Mouse (Mus musculus) midbrain, embryonic 15.5 days (tissue): ENCODE results near the gene Slc25a26. TPM values are rescaled to one million over a fixed set of nuclear protein-coding genes. Genes with fewer than 3 reads are reported as not detected.
"Not testable (repeated sequence)": the region's sequence is repeated elsewhere in the genome, so short reads cannot be mapped to it uniquely, and the experiment has no call there.

Experiments used
- ATAC-seq: fragments of 200-750 bp; cut with Nextera tagmentation; replicated peaks from 2 replicates; pipeline ENCODE4 v1.8.0; 2017; ENCODE audit warnings: moderate TSS enrichment
- H3K27ac ChIP-seq: fragments of 300-500 bp; sonication (generic); 2 replicates; pipeline ENCODE4 v1.5.1; 2015; ENCODE audit warnings: mild to moderate bottlenecking, inconsistent platforms
- H3K27me3 ChIP-seq: fragments of 300-500 bp; sonication (generic); replicated peaks from 2 replicates; pipeline ENCODE4 v1.6.1; 2015; ENCODE audit warnings: inconsistent platforms
- H3K36me3 ChIP-seq: fragments of 300-500 bp; sonication (generic); replicated peaks from 2 replicates; pipeline ENCODE4 v1.6.1; 2015; ENCODE audit warnings: inconsistent platforms
- H3K4me1 ChIP-seq: fragments of 300-500 bp; sonication (generic); 2 replicates; pipeline ENCODE4 v1.6.1; 2015; ENCODE audit warnings: inconsistent platforms
- H3K4me2 ChIP-seq: fragments of 300-500 bp; sonication (generic); 2 replicates; pipeline ENCODE4 v1.6.1; 2015; ENCODE audit warnings: inconsistent platforms, mild to moderate bottlenecking, moderate library complexity
- H3K4me3 ChIP-seq: fragments of 300-500 bp; sonication (generic); 2 replicates; pipeline ENCODE4 v1.5.1; 2015; ENCODE audit warnings: mild to moderate bottlenecking, inconsistent platforms
- H3K9ac ChIP-seq: fragments of 300-500 bp; sonication (generic); 2 replicates; pipeline ENCODE4 v1.6.1; 2015; ENCODE audit warnings: mild to moderate bottlenecking, inconsistent platforms
- H3K9me3 ChIP-seq: fragments of 300-500 bp; sonication (generic); 2 replicates; pipeline ENCODE4 v1.6.1; 2016; ENCODE audit warnings: inconsistent platforms
- WGBS: fragments of 180-500 bp; shearing (Covaris S2); methylation state at CpG from one replicate; pipeline ENCODE4 v1.1.7; 2015; ENCODE audit warnings: mixed read lengths; 5-methylcytosine and 5-hydroxymethylcytosine counted together
- polyA plus RNA-seq: library from polyadenylated mRNA; unstranded; fragments of >200 nt; fragmentation: Nextera tagmentation; extraction: Ambion mirVana; gene quantifications from 2 replicates; pipeline ENCODE4 v1.2.1, GENCODE M21; 2015

Gene Slc25a26
- polyA plus RNA-seq, 1 experiment from 2014 or later, result 8.4 TPM

DNA sequence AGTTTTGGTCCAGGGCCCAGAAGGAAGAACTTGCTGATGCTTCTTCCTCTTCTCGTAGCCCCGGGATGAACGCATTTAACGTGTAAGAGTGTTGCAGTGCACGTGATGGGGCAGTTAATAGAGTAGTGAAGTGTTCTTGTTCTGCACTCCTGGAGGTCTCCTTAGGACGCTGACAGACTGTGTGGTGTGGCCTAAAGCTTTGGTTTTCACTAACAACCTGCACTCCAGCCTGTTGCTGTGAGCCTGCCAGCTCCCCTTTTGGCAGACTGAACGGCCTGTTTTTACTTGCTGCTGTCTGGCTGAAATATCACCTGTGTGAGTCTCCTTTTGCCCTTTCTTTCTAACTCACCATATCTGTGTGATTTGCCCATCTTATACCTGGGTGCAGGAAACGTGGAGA is 36.3 kb downstream of the Slc25a26 start:
- 72% methylated on average over 8 of the region's 8 CpGs for WGBS

GRCm38 (mm10) chr6:94537652-94538051 is 37.5 kb downstream of the Slc25a26 start:
- H3K27me3 ChIP-seq, result no peaks in the 10 kb centered on the region
- no peaks in the 10 kb centered on the region for H3K9me3 ChIP-seq
- no peak overlapping the region for H3K4me2 ChIP-seq
- 87% methylated on average over 1 of the region's 1 CpGs for WGBS
- ATAC-seq, result no peak
- no peak overlapping the region for H3K27ac ChIP-seq
- 0 out of 2 replicates have a peak, but pooled peaks cover 10% of the 10 kb centered on the region for H3K4me1 ChIP-seq
- H3K36me3 ChIP-seq, result no peaks in the 10 kb centered on the region
- no peak overlapping the region for H3K9ac ChIP-seq
- H3K4me3 ChIP-seq, result no peak overlapping the region

More for the DNA sequence above, 36.3 kb downstream of the Slc25a26 start:
- Histone ChIP-seq H3K9ac (no peak overlapping the region), H3K4me3 (no peak overlapping the region), H3K36me3 (no peaks in the 10 kb centered on the region), H3K27me3 (no peaks in the 10 kb centered on the region), H3K9me3 (no peaks in the 10 kb centered on the region), H3K4me1 (0 out of 2 replicates have a peak, but pooled peaks cover 10% of the 10 kb centered on the region), H3K4me2 (no peak overlapping the region), H3K27ac (no peak overlapping the region)
- ATAC-seq, result no peak

- no peak overlapping the region for H3K4me2 ChIP-seq
- no peak overlapping the region for H3K4me3 ChIP-seq
- H3K9me3 ChIP-seq, result no peaks in the 10 kb centered on the region
- H3K4me1 ChIP-seq, result 0 out of 2 replicates have a peak, but pooled peaks cover 10% of the 10 kb centered on the region
- no peaks in the 10 kb centered on the region for H3K27me3 ChIP-seq
- no peak for ATAC-seq
- WGBS, result 65% methylated on average over 3 of the region's 3 CpGs
- no peaks in the 10 kb centered on the region for H3K36me3 ChIP-seq
- H3K9ac ChIP-seq, result no peak overlapping the region
- H3K27ac ChIP-seq, result no peak overlapping the region
Observed at GRCm38 (mm10) chr6:94540090-94540489, 40.0 kb downstream of the Slc25a26 start.

DNA sequence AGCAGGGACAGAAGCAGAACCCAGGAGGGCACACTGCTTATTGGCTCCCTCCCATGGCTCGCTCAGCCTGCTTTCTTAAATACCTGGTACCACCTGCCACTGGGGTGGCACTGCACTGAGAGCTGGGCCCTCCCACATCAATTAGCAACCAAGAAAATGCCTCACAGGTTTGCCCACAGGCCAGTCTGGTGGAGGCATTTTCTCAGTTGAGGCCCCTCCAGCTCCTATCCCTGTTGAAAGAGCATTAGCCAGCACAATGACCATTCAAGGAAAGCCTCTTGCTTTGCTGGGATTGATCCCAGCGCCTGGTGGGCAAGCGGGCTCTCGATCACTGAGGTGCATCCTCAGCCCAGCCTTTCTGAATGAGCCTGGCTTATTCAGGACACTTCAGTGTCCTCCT is 40.5 kb downstream of the Slc25a26 start:
- 0 out of 2 replicates have a peak, but pooled peaks cover 10% of the 10 kb centered on the region for H3K4me1 ChIP-seq
- H3K9ac ChIP-seq, result no peak overlapping the region
- H3K36me3 ChIP-seq, result no peaks in the 10 kb centered on the region
- H3K27me3 ChIP-seq, result no peaks in the 10 kb centered on the region
- H3K27ac ChIP-seq, result no peak overlapping the region
- H3K4me2 ChIP-seq, result no peak overlapping the region
- H3K4me3 ChIP-seq, result no peak overlapping the region
- ATAC-seq, result no peak
- WGBS, result 21% methylated on average over 4 of the region's 4 CpGs
- H3K9me3 ChIP-seq, result no peaks in the 10 kb centered on the region

DNA sequence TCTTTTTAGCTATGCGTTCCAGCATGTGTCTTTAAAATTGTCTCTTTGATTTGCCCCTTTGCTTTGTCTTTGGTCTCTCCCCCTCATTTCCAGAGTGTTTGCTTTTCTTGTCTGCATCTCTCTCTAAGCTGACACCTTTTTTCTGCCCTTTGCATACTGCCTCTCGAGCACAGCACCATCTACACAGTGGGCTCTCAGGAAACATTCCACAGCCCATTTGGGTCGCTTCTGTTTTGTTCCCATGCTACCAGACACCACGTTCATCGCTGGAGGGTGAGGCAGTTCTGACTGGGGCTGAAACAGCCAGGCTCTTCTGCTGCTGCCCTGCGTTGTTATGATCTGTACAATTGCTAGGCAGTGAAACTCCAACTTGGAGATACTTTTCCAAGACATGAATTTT is 41.0 kb downstream of the Slc25a26 start:
- H3K27ac ChIP-seq, result no peak overlapping the region
- 30% methylated on average over 6 of the region's 6 CpGs for WGBS
- H3K9ac ChIP-seq, result no peak overlapping the region
- 0 out of 2 replicates have a peak, but pooled peaks cover 10% of the 10 kb centered on the region for H3K4me1 ChIP-seq
- H3K36me3 ChIP-seq, result no peaks in the 10 kb centered on the region
- no peak overlapping the region for H3K4me2 ChIP-seq
- ATAC-seq, result no peak
- no peak overlapping the region for H3K4me3 ChIP-seq
- no peaks in the 10 kb centered on the region for H3K27me3 ChIP-seq
- H3K9me3 ChIP-seq, result no peaks in the 10 kb centered on the region

- H3K9me3 ChIP-seq, result no peaks in the 10 kb centered on the region
- ATAC-seq, result no peak
- WGBS, result 55% methylated on average over 7 of the region's 7 CpGs
- no peak overlapping the region for H3K27ac ChIP-seq
- no peaks in the 10 kb centered on the region for H3K36me3 ChIP-seq
- H3K4me3 ChIP-seq, result no peak overlapping the region
- H3K4me2 ChIP-seq, result no peak overlapping the region
- 0 out of 2 replicates have a peak, but pooled peaks cover 10% of the 10 kb centered on the region for H3K4me1 ChIP-seq
- H3K9ac ChIP-seq, result no peak overlapping the region
- no peaks in the 10 kb centered on the region for H3K27me3 ChIP-seq
Observed at GRCm38 (mm10) chr6:94541854-94542253, 41.7 kb downstream of the Slc25a26 start.

- Histone ChIP-seq H3K36me3 (no peaks in the 10 kb centered on the region), H3K27me3 (no peaks in the 10 kb centered on the region), H3K9me3 (no peaks in the 10 kb centered on the region), H3K4me3 (no peak overlapping the region), H3K4me2 (no peak overlapping the region), H3K9ac (no peak overlapping the region), H3K4me1 (0 out of 2 replicates have a peak, but pooled peaks cover 12% of the 10 kb centered on the region), H3K27ac (no peak overlapping the region)
- WGBS, result 50% methylated on average over 5 of the region's 5 CpGs
- ATAC-seq, result 0 out of 2 replicates have a peak, but pooled peaks have one; percentile 63
Observed at GRCm38 (mm10) chr6:94543902-94544840, 44.0 kb downstream of the Slc25a26 start.

GRCm38 (mm10) chr6:94547239-94547638 is 47.1 kb downstream of the Slc25a26 start:
- H3K36me3 ChIP-seq, result no peaks in the 10 kb centered on the region
- no peak overlapping the region for H3K4me3 ChIP-seq
- H3K27ac ChIP-seq, result no peak overlapping the region
- no peaks in the 10 kb centered on the region for H3K9me3 ChIP-seq
- WGBS, result 41% methylated on average over 4 of the region's 4 CpGs
- no peak for ATAC-seq
- H3K4me2 ChIP-seq, result no peak overlapping the region
- no peak overlapping the region for H3K9ac ChIP-seq
- 0 out of 2 replicates have a peak, but pooled peaks cover 2% of the 10 kb centered on the region for H3K4me1 ChIP-seq
- no peaks in the 10 kb centered on the region for H3K27me3 ChIP-seq

- Histone ChIP-seq H3K4me1 (0 out of 2 replicates have a peak, but pooled peaks cover 2% of the 10 kb centered on the region), H3K27me3 (no peaks in the 10 kb centered on the region), H3K9me3 (no peaks in the 10 kb centered on the region), H3K4me3 (no peak overlapping the region), H3K9ac (no peak overlapping the region), H3K27ac (no peak overlapping the region), H3K4me2 (no peak overlapping the region), H3K36me3 (no peaks in the 10 kb centered on the region)
- no peak for ATAC-seq
- 81% methylated on average over 6 of the region's 6 CpGs for WGBS
Observed at GRCm38 (mm10) chr6:94550298-94550697, 50.2 kb downstream of the Slc25a26 start.

DNA sequence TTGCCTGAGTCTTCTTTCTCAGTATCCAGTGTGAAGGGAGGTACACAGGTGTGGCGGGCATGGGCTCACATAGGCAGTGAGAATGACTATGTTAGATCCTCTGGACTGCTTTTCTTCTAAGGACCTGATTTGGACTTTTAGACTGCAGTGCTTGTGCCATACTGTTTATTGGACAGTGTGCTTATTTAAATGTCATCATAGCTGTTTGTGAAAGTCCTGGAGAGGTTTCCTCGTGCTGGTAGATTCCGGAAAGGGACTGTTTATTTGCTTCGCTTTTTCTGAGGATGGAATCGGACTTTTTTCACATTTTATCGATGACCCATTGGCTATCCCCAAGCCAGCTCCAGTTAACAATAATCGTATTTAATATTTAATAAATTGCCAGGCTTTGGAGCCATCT is 50.7 kb downstream of the Slc25a26 start:
- no peaks in the 10 kb centered on the region for H3K9me3 ChIP-seq
- no peak overlapping the region for H3K27ac ChIP-seq
- 0 out of 2 replicates have a peak, but pooled peaks cover 2% of the 10 kb centered on the region for H3K4me1 ChIP-seq
- no peak overlapping the region for H3K9ac ChIP-seq
- H3K36me3 ChIP-seq, result no peaks in the 10 kb centered on the region
- H3K4me2 ChIP-seq, result no peak overlapping the region
- WGBS, result 87% methylated on average over 7 of the region's 7 CpGs
- H3K27me3 ChIP-seq, result no peaks in the 10 kb centered on the region
- no peak overlapping the region for H3K4me3 ChIP-seq
- no peak for ATAC-seq

DNA sequence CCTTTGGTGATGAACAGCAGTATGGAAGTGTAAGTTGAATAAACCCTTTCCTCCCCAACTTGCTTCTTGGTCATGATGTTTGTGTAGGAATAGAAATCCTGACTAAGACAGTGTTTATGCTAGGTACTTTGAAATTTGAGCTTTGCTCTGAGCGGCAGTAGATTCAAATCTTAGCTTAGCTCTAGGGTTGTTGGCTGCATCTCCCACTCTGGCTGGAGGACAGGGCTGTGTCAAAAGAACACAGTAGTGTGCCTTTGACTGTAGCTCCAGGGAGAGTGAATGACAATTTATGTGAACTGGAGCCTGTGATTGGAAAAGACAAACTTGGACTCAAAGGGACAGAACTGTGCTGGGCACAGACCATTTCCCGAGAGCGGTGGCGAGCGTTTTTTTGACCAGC is 53.0 kb downstream of the Slc25a26 start:
- no peaks in the 10 kb centered on the region for H3K36me3 ChIP-seq
- no peak overlapping the region for H3K9ac ChIP-seq
- H3K27me3 ChIP-seq, result no peaks in the 10 kb centered on the region
- no peaks in the 10 kb centered on the region for H3K9me3 ChIP-seq
- H3K27ac ChIP-seq, result no peak overlapping the region
- H3K4me1 ChIP-seq, result 0 out of 2 replicates have a peak, but pooled peaks cover 2% of the 10 kb centered on the region
- H3K4me2 ChIP-seq, result no peak overlapping the region
- no peak overlapping the region for H3K4me3 ChIP-seq
- WGBS, result 93% methylated on average over 5 of the region's 5 CpGs
- no peak for ATAC-seq

DNA sequence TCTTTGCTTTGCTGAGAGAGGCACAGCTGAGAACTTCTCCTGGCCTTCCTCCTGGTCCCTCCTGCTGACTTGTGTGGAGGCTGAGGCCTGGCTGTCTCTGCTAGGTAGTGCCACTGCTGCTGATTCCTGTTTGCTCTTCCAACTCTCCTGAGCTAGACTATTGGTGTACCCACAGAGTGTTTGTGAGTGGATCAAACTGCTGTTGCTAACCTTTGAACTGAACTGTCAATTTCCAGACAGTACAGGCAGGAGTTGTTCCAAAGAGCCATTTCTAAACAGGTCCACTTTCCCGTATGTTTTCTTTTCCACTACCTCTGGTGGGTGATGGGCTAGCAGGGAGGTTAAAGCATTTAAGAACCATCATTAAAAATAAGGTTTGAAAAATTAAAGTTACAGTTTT is 58.5 kb downstream of the Slc25a26 start:
- ATAC-seq, result not testable (repeated sequence)

More for the DNA sequence above, 58.5 kb downstream of the Slc25a26 start:
- H3K4me1 ChIP-seq, H3K36me3 ChIP-seq, H3K9me3 ChIP-seq, H3K9ac ChIP-seq, H3K4me2 ChIP-seq, H3K27me3 ChIP-seq, H3K4me3 ChIP-seq, H3K27ac ChIP-seq: not testable (repeated sequence)
- 89% methylated on average over 1 of the region's 1 CpGs for WGBS
